Mouse (Mus musculus) liver, adult 2 months (tissue): ENCODE results near the gene Ldb2.

ENCODE experiments used
- CTCF ChIP-seq: fragments of 200-500 bp; IDR thresholded peaks from 2 replicates; pipeline ENCODE4 v1.5.1; 2011; ENCODE audit warnings: low read depth, low read length, control low read depth
- POLR2A ChIP-seq: fragments of 200-500 bp; IDR thresholded peaks from 2 replicates; pipeline ENCODE4 v1.6.1; 2011; ENCODE audit warnings: low read length, control low read depth; ENCODE audit not compliant: insufficient read depth; ENCODE audit errors: extremely low read depth

DNA sequence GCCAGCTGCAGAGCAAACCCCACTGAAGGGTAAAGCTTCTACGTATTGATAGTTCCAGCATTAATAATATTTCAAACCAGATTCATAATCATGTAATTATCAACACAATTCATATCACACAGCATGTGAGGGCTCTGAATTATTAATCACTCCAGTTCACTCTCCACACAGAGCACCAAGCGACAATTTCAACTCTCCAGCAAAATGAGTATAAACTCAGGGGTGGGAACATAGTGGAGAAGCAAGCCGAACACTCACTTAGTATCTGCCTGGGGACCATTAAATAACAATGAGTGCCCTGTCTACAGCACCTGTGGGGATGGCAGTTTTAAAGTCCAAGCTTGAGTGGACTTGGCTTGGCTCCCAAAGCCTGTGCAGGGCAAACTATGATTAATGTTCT, 302.6 kb downstream of the Ldb2 start:
- no peak for TF ChIP-seq CTCF
- TF ChIP-seq POLR2A = no peak
